Mouse (Mus musculus) MEL (cell line): Measurements from ENCODE around the gene Grk3. TPM values are rescaled to one million over a fixed set of nuclear protein-coding genes. Genes with fewer than 3 reads are reported as not detected.

ENCODE experiments used
- DNase-seq: peaks from one replicate; pipeline ENCODE4 v3.0.0; 2011; ENCODE audit warnings: low read depth, low spot score
- H3K27ac ChIP-seq: 2 replicates; pipeline ENCODE4 v1.5.1; 2012; ENCODE audit warnings: low read depth, mild to moderate bottlenecking, control low read depth, low read length, moderate library complexity; ENCODE audit not compliant: control insufficient read depth
- H3K27me3 ChIP-seq, 2 experiments: fragments of 150-350 bp in 1 of 2; sonication (generic) in 1 of 2; 2 replicates each; pipeline ENCODE4 v1.6.1; 2012; ENCODE audit warnings: low read length in 2 of 2, mild to moderate bottlenecking in 2 of 2, improper control_type of control experiment in 1 of 2, moderate library complexity in 1 of 2; ENCODE audit not compliant: insufficient read depth in 2 of 2, control insufficient read depth in 1 of 2
- H3K36me3 ChIP-seq, 2 experiments: 2 replicates each; pipeline ENCODE4 v1.6.1; 2012 to 2014; ENCODE audit warnings: low read length in 2 of 2, improper control_type of control experiment in 1 of 2, inconsistent platforms in 1 of 2, mild to moderate bottlenecking in 1 of 2; ENCODE audit not compliant: insufficient read depth in 2 of 2, control insufficient read depth in 1 of 2
- H3K4me1 ChIP-seq, 2 experiments: fragments of 150-350 bp in 1 of 2; sonication (generic) in 1 of 2; 2 replicates each; pipeline ENCODE4 v1.6.1; 2012; ENCODE audit warnings: low read length in 2 of 2, improper control_type of control experiment in 1 of 2, mild to moderate bottlenecking in 1 of 2; ENCODE audit not compliant: insufficient read depth in 2 of 2, control insufficient read depth in 1 of 2
- H3K4me3 ChIP-seq, 2 experiments: fragments of 150-350 bp in 1 of 2; sonication (generic) in 1 of 2; 2 replicates each; pipeline ENCODE4 v1.5.1; 2012; ENCODE audit warnings: low read depth in 2 of 2, low read length in 2 of 2, mild to moderate bottlenecking in 2 of 2, moderate library complexity in 2 of 2, control low read depth in 1 of 2, improper control_type of control experiment in 1 of 2; ENCODE audit not compliant: control insufficient read depth in 1 of 2, insufficient read depth in 1 of 2
- H3K79me2 ChIP-seq: 2 replicates; pipeline ENCODE4 v1.6.1; 2012; ENCODE audit warnings: mild to moderate bottlenecking, low read length, moderate library complexity; ENCODE audit not compliant: control insufficient read depth, poor library complexity, insufficient read depth
- H3K9ac ChIP-seq: 2 replicates; pipeline ENCODE4 v1.6.1; 2012; ENCODE audit warnings: low read depth, mild to moderate bottlenecking, control low read depth, low read length, moderate library complexity; ENCODE audit not compliant: control insufficient read depth, poor library complexity, severe bottlenecking
- H3K9me3 ChIP-seq: fragments of 150-350 bp; sonication (generic); replicated peaks from 2 replicates; pipeline ENCODE4 v1.6.1; 2012; ENCODE audit warnings: mild to moderate bottlenecking, low read length, improper control_type of control experiment, moderate library complexity; ENCODE audit not compliant: insufficient read depth
- CHD1 ChIP-seq: IDR thresholded peaks from 2 replicates; pipeline ENCODE4 v1.6.1; 2012; ENCODE audit warnings: low read depth, mild to moderate bottlenecking, inconsistent platforms, low read length, improper control_type of control experiment
- CTCF ChIP-seq, 3 experiments: IDR thresholded peaks in 2 of 3; conservative IDR thresholded peaks in 1 of 3; 2 replicates each; pipeline ENCODE4 v1.5.1; 2011 to 2012; ENCODE audit warnings: low read length in 3 of 3, low read depth in 2 of 3, mild to moderate bottlenecking in 2 of 3, improper control_type of control experiment in 1 of 3, inconsistent platforms in 1 of 3, mixed read lengths in 1 of 3, moderate library complexity in 1 of 3; ENCODE audit not compliant: control insufficient read depth in 1 of 3, insufficient read depth in 1 of 3, poor library complexity in 1 of 3, severe bottlenecking in 1 of 3
- E2F4 ChIP-seq: IDR thresholded peaks from 2 replicates; pipeline ENCODE4 v1.6.1; 2011; ENCODE audit warnings: low read depth, low read length, improper control_type of control experiment, borderline replicate concordance
- ELF1 ChIP-seq: IDR thresholded peaks from 2 replicates; pipeline ENCODE4 v1.6.1; 2014; ENCODE audit warnings: low read depth, mild to moderate bottlenecking, inconsistent platforms, low read length, improper control_type of control experiment, moderate library complexity
- ETS1 ChIP-seq: IDR thresholded peaks from 2 replicates; pipeline ENCODE4 v1.6.1; 2012; ENCODE audit warnings: low read depth, mild to moderate bottlenecking, inconsistent platforms, low read length, improper control_type of control experiment, moderate library complexity
- KAT2A ChIP-seq: conservative IDR thresholded peaks from 2 replicates; pipeline ENCODE4 v1.6.1; 2012; ENCODE audit warnings: low read depth, low read length, improper control_type of control experiment, inconsistent platforms
- MAX ChIP-seq: IDR thresholded peaks from 2 replicates; pipeline ENCODE4 v1.6.1; 2011; ENCODE audit warnings: low read length, improper control_type of control experiment
- MXI1 ChIP-seq: IDR thresholded peaks from 2 replicates; pipeline ENCODE4 v1.6.1; 2011; ENCODE audit warnings: mild to moderate bottlenecking, low read depth, low read length, improper control_type of control experiment
- MYB ChIP-seq: IDR thresholded peaks from 2 replicates; pipeline ENCODE4 v1.6.1; 2011; ENCODE audit warnings: mild to moderate bottlenecking, low read depth, low read length, improper control_type of control experiment
- MYC ChIP-seq: IDR thresholded peaks from 2 replicates; pipeline ENCODE4 v1.6.1; 2011; ENCODE audit warnings: low read depth, mild to moderate bottlenecking, low read length, improper control_type of control experiment, moderate library complexity
- POLR2A ChIP-seq, 2 experiments: IDR thresholded peaks; 2 replicates each; pipeline ENCODE4 v1.6.1; 2011 to 2012; ENCODE audit warnings: low read length in 2 of 2, mild to moderate bottlenecking in 2 of 2, control low read depth in 1 of 2, improper control_type of control experiment in 1 of 2, low read depth in 1 of 2, moderate library complexity in 1 of 2; ENCODE audit not compliant: control insufficient read depth in 1 of 2, insufficient read depth in 1 of 2, poor library complexity in 1 of 2
- POLR2AphosphoS5 ChIP-seq: IDR thresholded peaks from 2 replicates; pipeline ENCODE4 v1.6.1; 2012; ENCODE audit warnings: low read depth, borderline replicate concordance, mild to moderate bottlenecking, inconsistent platforms, low read length, moderate library complexity, mixed read lengths
- SMC3 ChIP-seq: IDR thresholded peaks from 2 replicates; pipeline ENCODE4 v1.6.1; 2011; ENCODE audit warnings: low read depth, low read length, improper control_type of control experiment
- TBP ChIP-seq: IDR thresholded peaks from 2 replicates; pipeline ENCODE4 v1.8.0; 2011; ENCODE audit warnings: low read depth, low read length, improper control_type of control experiment
- UBTF ChIP-seq: IDR thresholded peaks from 2 replicates; pipeline ENCODE4 v1.6.1; 2012; ENCODE audit warnings: low read depth, mild to moderate bottlenecking, inconsistent platforms, low read length, improper control_type of control experiment, moderate library complexity, borderline replicate concordance; ENCODE audit not compliant: insufficient read depth
- USF1 ChIP-seq: IDR thresholded peaks from 2 replicates; pipeline ENCODE4 v1.6.1; 2014; ENCODE audit warnings: low read depth, mild to moderate bottlenecking, inconsistent platforms, low read length, improper control_type of control experiment, moderate library complexity
- USF2 ChIP-seq, 2 experiments: IDR thresholded peaks; 2 replicates each; pipeline ENCODE4 v1.6.1; 2011 to 2012; ENCODE audit warnings: improper control_type of control experiment in 2 of 2, low read length in 2 of 2, borderline replicate concordance in 1 of 2, inconsistent platforms in 1 of 2, low read depth in 1 of 2, mild to moderate bottlenecking in 1 of 2; ENCODE audit not compliant: insufficient read depth in 1 of 2
- ZC3H11A ChIP-seq: IDR thresholded peaks from 2 replicates; pipeline ENCODE4 v1.6.1; 2012; ENCODE audit warnings: low read depth, mild to moderate bottlenecking, inconsistent platforms, low read length, improper control_type of control experiment
- ZNF384 ChIP-seq: IDR thresholded peaks from 2 replicates; pipeline ENCODE4 v1.6.1; 2012; ENCODE audit warnings: low read depth, mild to moderate bottlenecking, inconsistent platforms, low read length, improper control_type of control experiment
- polyA plus RNA-seq, 2 experiments: library from polyadenylated mRNA; stranded (reverse) in 1 of 2; unstranded in 1 of 2; fragments of >175 nt in 1 of 2; fragments of >200 nt in 1 of 2; gene quantifications; 2 replicates each; pipeline versions ENCODE4 v1.2.1 to v1.2.4; 2012; ENCODE audit warnings: low replicate concordance in 2 of 2, low read depth in 1 of 2; ENCODE audit not compliant: insufficient read length in 2 of 2, insufficient read depth in 1 of 2, missing spikeins in 1 of 2
- total RNA-seq: library from RNA; depleted of rRNA; stranded (reverse); fragments of 300-350 nt; gene quantifications from 2 replicates; pipeline ENCODE4 v1.2.3, GENCODE M21; 2012

The Grk3 gene
- total and polyA plus RNA-seq, 3 experiments: not detected

DNA sequence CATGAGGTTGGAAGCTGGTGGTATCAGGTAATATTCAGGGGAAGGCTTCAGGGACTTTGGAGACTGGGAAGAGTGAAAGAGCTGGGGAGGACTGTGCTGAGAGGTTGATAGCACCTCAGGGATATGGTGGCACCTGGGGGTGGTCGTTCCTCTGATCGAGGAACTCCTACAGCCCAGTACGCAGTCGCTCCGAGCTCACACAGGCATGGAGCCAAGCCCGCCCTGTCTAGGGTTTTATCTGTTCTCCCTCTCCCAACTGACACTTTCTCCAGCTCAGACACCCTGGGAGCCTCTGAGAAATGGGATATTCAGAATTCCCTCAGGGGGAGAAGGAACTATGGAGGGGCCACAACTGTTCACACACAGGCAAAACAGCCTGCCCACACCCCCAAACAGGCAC, 25.2 kb upstream of the Grk3 start:
- Histone ChIP-seq H3K27me3 (no peaks in the 10 kb centered on the region), H3K27ac (no peak overlapping the region), H3K9me3 (no peaks in the 10 kb centered on the region; the same call in 1 of the 2 replicates), H3K36me3 (no peaks in the 10 kb centered on the region), H3K4me1 (no peaks in the 10 kb centered on the region), H3K4me3 (no peak overlapping the region), H3K9ac (no peak overlapping the region), H3K79me2 (no peaks in the 10 kb centered on the region)
- DNase-seq: no peak
- TF ChIP-seq MAX (no peak), KAT2A (no peak), USF1 (no peak), ZC3H11A (no peak)

DNA sequence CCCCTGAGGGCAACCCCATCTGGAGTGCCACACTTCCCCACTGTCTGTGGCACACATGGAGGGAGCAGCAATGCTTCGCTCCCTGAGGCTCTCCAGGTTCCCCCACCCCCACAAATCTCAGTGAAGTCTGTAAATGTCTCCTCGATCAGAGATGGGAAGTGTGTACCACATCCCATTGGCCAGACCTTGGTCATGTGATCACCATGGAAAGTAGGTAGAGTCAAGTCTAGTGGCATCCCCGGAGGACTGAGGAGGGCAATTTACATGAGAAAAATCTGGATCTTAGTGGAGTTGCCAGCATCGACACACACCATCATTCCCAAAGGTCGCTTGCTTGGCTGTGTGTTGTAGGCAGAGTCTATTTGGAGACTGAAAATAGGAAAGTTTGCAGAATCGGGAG, 23.0 kb upstream of the Grk3 start:
- H3K4me3 ChIP-seq: no peak overlapping the region
- H3K4me1 ChIP-seq: no peaks in the 10 kb centered on the region
- no peaks in the 10 kb centered on the region for H3K36me3 ChIP-seq
- H3K27ac ChIP-seq: no peak overlapping the region
- TF ChIP-seq POLR2AphosphoS5 (no peak), MXI1 (no peak), MYB (no peak)
- H3K9me3 ChIP-seq: no peaks in the 10 kb centered on the region; the same call in 1 of the 2 replicates
- H3K9ac ChIP-seq: no peak overlapping the region
- no peak for DNase-seq
- no peaks in the 10 kb centered on the region for H3K79me2 ChIP-seq
- H3K27me3 ChIP-seq: no peaks in the 10 kb centered on the region

DNA sequence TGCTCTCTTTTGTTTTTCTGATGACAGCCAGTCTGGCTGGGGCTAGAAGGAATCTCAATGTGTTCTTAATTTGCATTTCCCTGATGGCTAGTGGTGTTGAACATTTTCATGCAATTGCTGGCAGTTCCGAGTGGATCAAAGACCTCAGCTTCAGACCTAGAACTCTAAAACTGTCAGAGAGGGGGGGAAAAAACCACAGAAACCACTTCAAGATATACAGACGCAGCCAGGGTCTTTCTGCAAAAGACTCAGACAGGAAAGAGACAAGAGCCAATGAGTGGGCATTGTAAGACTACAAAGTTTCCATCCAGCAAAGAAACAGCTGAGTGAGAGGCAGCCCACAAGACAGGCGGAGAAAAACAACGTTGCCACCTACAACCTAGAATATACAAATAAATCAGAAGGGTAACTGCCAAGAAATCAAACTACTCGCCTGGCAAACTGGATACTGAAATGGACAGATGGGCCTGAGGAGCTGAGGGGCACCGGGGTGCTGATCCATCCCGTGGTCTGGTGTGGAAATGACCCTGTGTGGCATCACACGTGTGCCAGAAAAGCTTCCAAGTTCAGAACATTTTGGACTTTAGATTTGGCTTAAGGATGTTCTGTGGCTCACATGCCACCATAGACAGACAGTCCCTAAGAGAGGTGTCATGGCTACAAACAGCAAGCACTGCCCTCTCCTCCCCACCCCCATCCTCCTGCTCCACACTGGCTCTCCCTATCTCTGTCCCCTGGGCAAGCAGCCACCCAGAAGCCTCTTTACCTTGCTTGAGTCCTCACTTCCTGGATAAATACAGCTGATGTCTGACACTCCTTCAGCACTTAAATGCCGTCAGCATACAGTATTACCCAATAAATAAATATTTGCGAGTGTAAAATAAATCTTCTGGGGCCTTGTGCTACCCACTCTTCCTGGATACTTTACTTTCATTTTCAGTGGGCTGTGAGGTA, 19.8 kb upstream of the Grk3 start:
- Histone ChIP-seq H3K4me3 (no peak overlapping the region), H3K79me2 (no peaks in the 10 kb centered on the region), H3K4me1 (no peaks in the 10 kb centered on the region), H3K9me3 (no peaks in the 10 kb centered on the region), H3K9ac (no peak overlapping the region), H3K27me3 (no peaks in the 10 kb centered on the region), H3K36me3 (no peaks in the 10 kb centered on the region), H3K27ac (no peak overlapping the region)
- DNase-seq: no peak
- no peak for TF ChIP-seq MYC
- TF ChIP-seq ZNF384: no peak
- TF ChIP-seq CHD1: no peak
- TF ChIP-seq SMC3: no peak
- TF ChIP-seq USF1: no peak
- no peak for TF ChIP-seq CTCF (IDR thresholded peaks at IDR 0.05 in 2 of 3, conservative IDR thresholded peaks at IDR 0.05 in 1 of 3; ENCODE audit: control insufficient read depth in 1 of 3, insufficient read depth in 1 of 3, low read depth in 2 of 3, low read length in 3 of 3, poor library complexity in 1 of 3, severe bottlenecking in 1 of 3)
- TF ChIP-seq POLR2A (IDR thresholded peaks at IDR 0.05; ENCODE audit: control insufficient read depth in 1 of 2, insufficient read depth in 1 of 2, low read depth in 1 of 2, low read length in 2 of 2, poor library complexity in 1 of 2): no peak
- TF ChIP-seq ETS1: no peak
- TF ChIP-seq MAX: no peak
- no peak for TF ChIP-seq ELF1
- no peak for TF ChIP-seq POLR2AphosphoS5
- no peak for TF ChIP-seq E2F4
- no peak for TF ChIP-seq UBTF
- TF ChIP-seq MXI1: no peak
- TF ChIP-seq TBP: no peak
- TF ChIP-seq USF2 (IDR thresholded peaks at IDR 0.05; ENCODE audit: borderline replicate concordance in 1 of 2, insufficient read depth in 1 of 2, low read depth in 1 of 2, low read length in 2 of 2): no peak
- TF ChIP-seq ZC3H11A: no peak
